Mouse (Mus musculus) intestine, embryonic 15.5 days (tissue): ENCODE measurements around the gene Gfra1. TPM values are rescaled to one million over a fixed set of nuclear protein-coding genes. Genes with fewer than 3 reads are reported as not detected.

Experiments
- ATAC-seq: fragments of 200-750 bp; cut with Nextera tagmentation; 2 replicates; pipeline ENCODE4 v1.8.0; 2017; ENCODE audit warnings: moderate TSS enrichment, moderate library complexity
- H3K27ac ChIP-seq: fragments of 300-500 bp; sonication (generic); 2 replicates; pipeline ENCODE4 v1.5.1; 2015; ENCODE audit warnings: mild to moderate bottlenecking, inconsistent platforms
- H3K27me3 ChIP-seq: fragments of 300-500 bp; sonication (generic); replicated peaks from 2 replicates; pipeline ENCODE4 v1.6.1; 2015; ENCODE audit warnings: inconsistent platforms
- H3K36me3 ChIP-seq: fragments of 300-500 bp; sonication (generic); 2 replicates; pipeline ENCODE4 v1.6.1; 2015; ENCODE audit warnings: inconsistent platforms
- H3K4me1 ChIP-seq: fragments of 300-500 bp; sonication (generic); replicated peaks from 2 replicates; pipeline ENCODE4 v1.6.1; 2015; ENCODE audit warnings: inconsistent platforms
- H3K4me2 ChIP-seq: fragments of 300-500 bp; sonication (generic); replicated peaks from 2 replicates; pipeline ENCODE4 v1.6.1; 2015; ENCODE audit warnings: mild to moderate bottlenecking, inconsistent platforms
- H3K4me3 ChIP-seq: fragments of 300-500 bp; sonication (generic); replicated peaks from 2 replicates; pipeline ENCODE4 v1.5.1; 2015; ENCODE audit warnings: inconsistent platforms
- H3K9ac ChIP-seq: fragments of 300-500 bp; sonication (generic); 2 replicates; pipeline ENCODE4 v1.6.1; 2015; ENCODE audit warnings: inconsistent platforms
- H3K9me3 ChIP-seq: fragments of 300-500 bp; sonication (generic); 2 replicates; pipeline ENCODE4 v1.6.1; 2016; ENCODE audit warnings: inconsistent platforms
- WGBS: fragments of 180-500 bp; shearing (Covaris S2); methylation state at CpG from one replicate; pipeline ENCODE4 v1.1.7; 2015; 5-methylcytosine and 5-hydroxymethylcytosine counted together
- polyA plus RNA-seq: library from polyadenylated mRNA; unstranded; fragments of >200 nt; fragmentation: Nextera tagmentation; extraction: Ambion mirVana; gene quantifications from 2 replicates; pipeline ENCODE4 v1.2.1, GENCODE M21; 2015

The Gfra1 gene
- polyA plus RNA-seq, 1 experiment from 2014 or later = 22.3 TPM

DNA sequence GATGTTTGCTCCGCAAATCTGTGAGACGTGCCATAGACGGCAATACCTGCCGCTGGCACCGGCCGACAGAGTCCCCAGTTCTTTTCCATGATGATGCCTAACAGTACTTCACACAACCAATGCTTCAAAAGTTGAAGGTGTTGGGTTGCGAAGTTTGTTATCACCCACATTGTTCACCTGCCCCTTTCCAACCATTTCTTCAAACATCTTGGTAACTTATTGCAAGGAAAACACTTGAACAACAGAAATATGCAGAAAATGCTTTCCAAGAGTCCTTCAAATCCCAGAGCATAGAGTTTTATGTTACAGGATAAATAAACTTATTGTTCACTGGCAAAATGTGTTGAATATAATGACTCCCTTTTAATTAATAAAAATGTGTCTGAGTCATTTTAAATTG, 73.2 kb downstream of the Gfra1 start:
- Histone ChIP-seq H3K27ac (no peak overlapping the region), H3K4me2 (no peak overlapping the region), H3K4me1 (0 out of 2 replicates have a peak, but pooled peaks cover 3% of the 10 kb centered on the region), H3K4me3 (no peak overlapping the region), H3K9me3 (no peaks in the 10 kb centered on the region), H3K36me3 (no peaks in the 10 kb centered on the region), H3K27me3 (no peaks in the 10 kb centered on the region), H3K9ac (no peak overlapping the region)
- WGBS = 95% methylated on average over 7 of the region's 7 CpGs
- ATAC-seq = no peak

DNA sequence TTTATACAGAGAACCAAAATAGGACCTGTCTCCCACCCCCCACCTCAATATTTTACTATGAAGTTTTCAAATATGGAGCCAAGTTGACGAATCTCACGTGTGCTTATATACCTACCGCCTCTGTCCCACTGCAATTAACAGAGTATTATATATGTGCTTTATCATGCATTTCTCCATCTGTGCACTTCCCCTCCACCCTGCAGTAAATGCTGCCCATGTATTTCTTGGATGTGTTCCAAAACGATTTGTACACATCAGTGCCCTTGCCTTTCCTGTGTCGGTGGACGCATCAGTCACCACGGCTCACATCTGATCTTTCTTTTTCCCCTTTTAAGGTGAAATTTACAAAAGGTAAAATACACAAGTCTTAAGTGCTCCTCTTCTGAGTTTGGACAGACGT, 77.7 kb downstream of the Gfra1 start:
- no peaks in the 10 kb centered on the region for H3K9me3 ChIP-seq
- no peak overlapping the region for H3K4me3 ChIP-seq
- H3K4me2 ChIP-seq = no peak overlapping the region
- H3K9ac ChIP-seq = no peak overlapping the region
- H3K4me1 ChIP-seq = 0 out of 2 replicates have a peak, but pooled peaks cover 10% of the 10 kb centered on the region
- WGBS = 43% methylated on average over 8 of the region's 8 CpGs
- ATAC-seq = peak; percentile 66; the same call in 1 of the 2 replicates
- H3K27ac ChIP-seq = no peak overlapping the region
- no peaks in the 10 kb centered on the region for H3K36me3 ChIP-seq
- H3K27me3 ChIP-seq = no peaks in the 10 kb centered on the region

DNA sequence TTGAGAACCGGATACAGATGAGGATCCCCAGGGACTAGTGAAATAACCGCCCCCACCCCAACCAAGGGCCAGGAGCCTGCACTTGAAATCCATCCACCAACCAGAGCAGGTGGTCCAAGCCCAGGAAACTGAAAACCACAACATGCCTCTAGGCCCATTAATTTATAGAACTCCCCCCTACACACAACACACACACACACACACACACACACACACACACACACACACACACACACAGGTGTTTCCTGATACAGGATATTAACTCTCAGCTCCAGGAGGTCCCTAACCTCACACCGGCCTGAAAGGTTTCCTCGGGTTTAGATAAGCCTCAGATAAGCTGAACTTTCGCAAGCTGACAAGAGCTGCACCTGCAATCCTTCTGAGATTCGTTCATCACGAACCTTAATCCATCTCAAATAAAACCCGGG, 79.0 kb downstream of the Gfra1 start:
- no peak overlapping the region for H3K4me2 ChIP-seq
- H3K4me1 ChIP-seq = 0 out of 2 replicates have a peak, but pooled peaks cover 10% of the 10 kb centered on the region
- no peak for ATAC-seq
- H3K27me3 ChIP-seq = no peaks in the 10 kb centered on the region
- no peak overlapping the region for H3K4me3 ChIP-seq
- no peaks in the 10 kb centered on the region for H3K9me3 ChIP-seq
- H3K27ac ChIP-seq = no peak overlapping the region
- WGBS = 47% methylated on average over 8 of the region's 8 CpGs
- H3K9ac ChIP-seq = no peak overlapping the region
- no peaks in the 10 kb centered on the region for H3K36me3 ChIP-seq

DNA sequence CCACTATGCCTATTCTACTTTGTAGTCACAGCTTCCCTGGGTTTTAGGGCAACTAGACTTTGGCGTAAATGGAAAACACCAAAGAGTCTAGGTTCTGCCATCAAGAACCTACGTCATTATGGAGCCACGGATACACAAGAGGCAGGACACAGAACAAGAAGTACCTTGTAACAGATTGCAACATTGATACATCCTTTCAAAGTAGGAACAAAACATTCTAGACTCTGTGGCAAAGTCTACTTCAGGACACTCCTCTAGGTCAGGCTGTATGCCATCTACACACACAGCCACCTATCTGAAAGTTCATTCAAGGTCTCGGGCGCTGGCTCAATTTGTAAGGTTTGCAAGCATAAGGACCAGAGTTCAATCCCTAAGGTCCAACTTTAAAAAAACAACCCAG, 81.1 kb downstream of the Gfra1 start:
- 95% methylated on average over 5 of the region's 5 CpGs for WGBS
- H3K27me3 ChIP-seq = no peaks in the 10 kb centered on the region
- ATAC-seq = no peak
- H3K9ac ChIP-seq = no peak overlapping the region
- H3K4me3 ChIP-seq = no peak overlapping the region
- H3K4me1 ChIP-seq = 0 out of 2 replicates have a peak, but pooled peaks cover 10% of the 10 kb centered on the region
- H3K4me2 ChIP-seq = no peak overlapping the region
- H3K36me3 ChIP-seq = no peaks in the 10 kb centered on the region
- no peaks in the 10 kb centered on the region for H3K9me3 ChIP-seq
- H3K27ac ChIP-seq = no peak overlapping the region

DNA sequence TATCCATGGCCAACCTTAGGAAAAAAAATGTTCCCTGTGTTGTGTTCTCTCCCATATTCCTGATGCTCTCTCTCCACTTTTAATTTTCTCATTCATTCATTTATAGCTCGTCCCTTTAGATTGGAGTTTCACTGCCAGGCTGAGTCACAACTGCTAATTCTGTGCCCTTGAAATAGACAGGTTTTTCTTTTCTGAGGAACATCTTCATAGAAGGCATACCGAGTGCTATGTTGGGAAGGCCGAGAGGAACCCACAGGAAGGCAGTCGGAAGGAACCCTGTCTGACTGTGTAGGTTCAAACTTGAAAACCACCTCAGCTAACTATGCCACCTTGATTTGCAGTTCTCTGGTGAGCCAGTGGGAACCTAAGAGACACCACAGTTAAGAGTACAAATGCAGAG, 81.6 kb downstream of the Gfra1 start:
- H3K4me3 ChIP-seq = no peak overlapping the region
- H3K4me2 ChIP-seq = no peak overlapping the region
- no peak overlapping the region for H3K9ac ChIP-seq
- H3K4me1 ChIP-seq = peaks cover 12% of the 10 kb centered on the region; the same call in 1 of the 2 replicates
- 94% methylated on average over 4 of the region's 4 CpGs for WGBS
- no peaks in the 10 kb centered on the region for H3K27me3 ChIP-seq
- H3K36me3 ChIP-seq = no peaks in the 10 kb centered on the region
- no peak overlapping the region for H3K27ac ChIP-seq
- H3K9me3 ChIP-seq = no peaks in the 10 kb centered on the region
- no peak for ATAC-seq

DNA sequence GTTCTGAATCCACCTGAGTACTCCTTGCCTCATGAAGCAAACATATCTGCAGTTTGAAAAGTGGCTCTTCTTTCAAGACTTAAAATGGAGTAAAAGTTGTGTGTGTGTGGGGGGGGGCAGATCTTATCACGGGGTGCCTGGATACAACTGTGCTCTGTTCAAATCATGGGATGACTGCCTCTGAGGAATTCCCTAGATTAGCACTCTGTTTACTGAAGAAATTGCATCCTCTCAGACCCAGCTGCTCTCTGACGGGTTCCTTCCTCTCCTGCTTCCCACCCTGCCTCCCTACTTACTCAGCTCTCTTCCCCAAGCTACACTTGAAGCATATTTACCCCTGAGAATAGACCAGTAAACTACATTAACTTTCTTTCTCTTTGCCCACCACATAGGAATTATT, 87.2 kb downstream of the Gfra1 start:
- ATAC-seq = no peak
- WGBS = 32% methylated on average over 2 of the region's 2 CpGs
- no peak overlapping the region for H3K27ac ChIP-seq

DNA sequence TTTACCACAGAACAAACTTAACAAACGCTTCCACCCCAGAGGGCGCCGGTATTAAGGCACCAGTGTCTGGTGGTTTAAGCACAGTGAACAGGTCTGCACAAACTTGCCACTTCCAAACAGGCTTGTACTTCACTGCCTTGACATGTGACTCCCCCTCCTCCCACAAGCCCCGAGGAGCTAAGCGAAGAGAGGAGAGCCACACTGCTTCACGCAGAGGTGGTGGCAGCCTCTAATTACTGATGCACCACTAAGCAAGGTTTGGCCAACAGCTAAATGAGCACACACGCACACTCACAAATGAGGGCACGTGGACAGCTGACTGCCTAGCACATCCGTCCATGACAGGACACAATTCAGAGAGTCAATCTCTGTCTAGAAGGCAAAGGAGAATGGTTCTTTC, 91.0 kb downstream of the Gfra1 start:
- no peaks in the 10 kb centered on the region for H3K27me3 ChIP-seq
- WGBS = 77% methylated on average over 9 of the region's 9 CpGs
- H3K9ac ChIP-seq = no peak overlapping the region
- no peak overlapping the region for H3K4me2 ChIP-seq
- H3K27ac ChIP-seq = no peak overlapping the region
- peaks cover 4% of the 10 kb centered on the region; the same call in 1 of the 2 replicates for H3K4me1 ChIP-seq
- no peaks in the 10 kb centered on the region for H3K36me3 ChIP-seq
- H3K4me3 ChIP-seq = no peak overlapping the region
- no peak for ATAC-seq
- no peaks in the 10 kb centered on the region for H3K9me3 ChIP-seq

More for the DNA sequence above, 87.2 kb downstream of the Gfra1 start:
- Histone ChIP-seq H3K4me3 (no peak overlapping the region), H3K9me3 (no peaks in the 10 kb centered on the region), H3K9ac (no peak overlapping the region), H3K36me3 (no peaks in the 10 kb centered on the region), H3K4me1 (peaks cover 4% of the 10 kb centered on the region; the same call in 1 of the 2 replicates), H3K4me2 (no peak overlapping the region), H3K27me3 (no peaks in the 10 kb centered on the region)

DNA sequence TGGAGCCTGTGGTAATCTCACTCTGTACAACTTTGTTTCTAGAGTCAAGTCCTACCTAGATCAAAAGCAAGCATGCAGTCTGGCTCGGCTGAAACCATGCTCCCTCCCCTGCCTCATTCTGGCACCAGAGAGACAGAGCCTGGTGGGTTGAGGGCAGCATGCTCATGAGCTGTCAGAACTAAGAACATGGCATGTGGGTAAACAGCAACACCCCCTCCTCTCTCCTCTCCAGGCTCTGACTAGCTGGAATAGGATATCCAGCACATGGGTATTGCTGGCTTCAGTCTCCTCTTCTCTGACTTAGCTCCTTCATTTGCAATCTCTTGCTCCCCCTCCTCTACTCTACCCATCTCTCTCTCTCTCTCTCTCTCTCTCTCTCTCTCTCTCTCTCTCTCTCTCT, 94.7 kb downstream of the Gfra1 start:
- H3K9ac ChIP-seq = no peak overlapping the region
- H3K27ac ChIP-seq = no peak overlapping the region
- H3K4me2 ChIP-seq = no peak overlapping the region
- H3K27me3 ChIP-seq = no peaks in the 10 kb centered on the region
- H3K9me3 ChIP-seq = no peaks in the 10 kb centered on the region
- ATAC-seq = no peak
- WGBS = 67% methylated on average over 1 of the region's 1 CpGs
- no peak overlapping the region for H3K4me3 ChIP-seq
- H3K4me1 ChIP-seq = no peaks in the 10 kb centered on the region
- H3K36me3 ChIP-seq = no peaks in the 10 kb centered on the region

DNA sequence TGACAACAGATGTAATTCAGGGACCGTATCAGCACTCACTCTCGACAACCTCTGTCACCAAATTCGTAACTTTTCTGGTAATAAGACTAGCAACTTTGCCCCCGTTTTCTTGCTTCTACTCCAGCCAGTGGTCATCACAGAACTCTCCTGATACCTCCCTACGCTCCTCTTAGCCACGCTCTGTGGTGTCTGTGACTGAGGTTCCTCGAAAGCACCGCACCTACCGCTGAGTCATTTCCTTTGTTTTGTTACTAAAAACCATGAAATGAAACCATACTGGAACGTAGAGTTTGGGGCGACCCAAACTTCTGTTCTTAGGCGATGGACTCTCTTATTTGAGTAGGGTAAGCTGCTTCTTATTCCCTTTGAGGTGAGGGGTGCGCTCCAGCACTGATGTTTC, 97.6 kb downstream of the Gfra1 start:
- WGBS = 89% methylated on average over 13 of the region's 13 CpGs
- Histone ChIP-seq H3K9me3 (no peaks in the 10 kb centered on the region), H3K4me3 (no peak overlapping the region), H3K9ac (no peak overlapping the region), H3K4me2 (no peak overlapping the region), H3K36me3 (no peaks in the 10 kb centered on the region), H3K27me3 (no peaks in the 10 kb centered on the region), H3K4me1 (no peaks in the 10 kb centered on the region), H3K27ac (no peak overlapping the region)
- ATAC-seq = no peak

DNA sequence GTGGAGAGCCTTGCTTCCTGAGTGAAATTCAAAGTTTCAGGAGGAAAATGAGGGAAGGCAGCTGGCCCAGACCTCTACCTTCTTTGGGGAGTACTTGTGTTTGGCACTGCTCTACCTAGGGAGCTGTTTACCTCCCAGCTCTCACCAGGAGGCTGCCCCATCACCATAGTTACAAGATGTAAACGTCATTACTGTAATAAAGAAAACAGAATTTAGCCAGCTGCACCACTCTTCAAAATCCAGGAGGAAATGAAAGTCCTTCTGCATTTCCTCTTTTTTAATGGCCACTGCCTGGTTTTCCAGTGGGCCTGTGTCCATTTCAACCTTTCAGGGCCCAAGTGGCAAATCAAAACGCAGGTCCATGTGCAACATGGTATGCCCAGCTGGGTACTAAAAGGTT, 101.8 kb downstream of the Gfra1 start:
- H3K9ac ChIP-seq = no peak overlapping the region
- no peak overlapping the region for H3K4me3 ChIP-seq
- 37% methylated on average over 2 of the region's 2 CpGs for WGBS
- no peak for ATAC-seq
- H3K27me3 ChIP-seq = no peaks in the 10 kb centered on the region
- H3K9me3 ChIP-seq = no peaks in the 10 kb centered on the region
- H3K4me2 ChIP-seq = no peak overlapping the region
- H3K4me1 ChIP-seq = 0 out of 2 replicates have a peak, but pooled peaks cover 2% of the 10 kb centered on the region
- no peaks in the 10 kb centered on the region for H3K36me3 ChIP-seq
- no peak overlapping the region for H3K27ac ChIP-seq

DNA sequence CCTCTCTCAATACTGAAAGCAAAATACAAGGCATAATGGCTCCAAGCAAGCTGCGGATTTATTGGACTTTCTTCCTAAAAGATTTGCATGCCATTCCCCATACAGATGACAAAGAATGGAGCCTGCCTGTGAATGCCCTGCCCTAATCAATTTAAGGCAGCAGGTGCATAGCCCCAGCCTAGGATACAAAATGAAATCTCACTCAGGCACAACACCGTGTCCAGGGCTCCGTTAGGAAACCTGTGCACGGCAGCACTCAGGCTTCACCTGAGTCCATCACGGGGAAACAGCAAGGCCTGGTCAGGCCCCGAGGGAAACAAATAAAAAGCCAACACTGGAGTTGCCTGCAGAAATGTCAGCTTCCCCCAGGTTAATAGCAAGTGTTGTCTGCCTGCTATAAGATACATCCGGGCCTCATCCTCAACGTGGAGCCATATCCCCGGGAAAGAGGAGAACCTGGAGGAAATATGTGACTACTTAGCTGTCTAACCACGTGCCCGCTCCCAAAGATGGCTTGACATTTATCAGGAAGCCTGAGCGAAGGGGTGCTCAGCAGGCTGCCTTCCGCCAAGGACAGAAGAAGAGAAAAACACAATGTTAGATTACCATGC, 102.3 kb downstream of the Gfra1 start:
- H3K27ac ChIP-seq = no peak overlapping the region
- no peaks in the 10 kb centered on the region for H3K36me3 ChIP-seq
- no peaks in the 10 kb centered on the region for H3K27me3 ChIP-seq
- 0 out of 2 replicates have a peak, but pooled peaks cover 2% of the 10 kb centered on the region for H3K4me1 ChIP-seq
- H3K4me3 ChIP-seq = no peak overlapping the region
- H3K4me2 ChIP-seq = no peak overlapping the region
- ATAC-seq = no peak
- H3K9ac ChIP-seq = no peak overlapping the region
- no peaks in the 10 kb centered on the region for H3K9me3 ChIP-seq
- 73% methylated on average over 13 of the region's 13 CpGs for WGBS

DNA sequence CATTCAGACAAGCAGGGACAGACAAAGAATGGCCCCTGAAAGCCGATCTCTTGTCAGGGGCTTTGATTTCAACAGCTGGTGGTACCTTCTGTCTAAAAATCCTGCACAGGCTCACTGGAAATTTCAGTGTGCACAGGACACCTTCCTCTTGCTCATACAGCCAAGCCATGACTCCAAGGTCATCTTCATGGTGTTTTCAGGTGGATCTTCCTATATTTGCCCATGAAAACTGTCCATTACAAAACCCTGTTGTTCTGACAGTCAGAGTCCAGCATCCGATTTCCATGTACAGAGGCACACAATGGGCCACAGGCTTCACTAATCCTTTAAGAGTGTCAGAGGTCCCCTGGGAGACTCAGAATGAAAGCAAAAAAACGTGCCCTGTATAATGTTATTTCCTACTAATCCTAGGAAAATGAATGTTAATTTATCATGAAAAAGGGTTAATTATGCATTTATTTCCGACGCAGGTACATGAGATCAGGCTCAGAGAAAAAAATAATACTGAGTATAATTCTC, 105.8 kb downstream of the Gfra1 start:
- no peaks in the 10 kb centered on the region for H3K9me3 ChIP-seq

DNA sequence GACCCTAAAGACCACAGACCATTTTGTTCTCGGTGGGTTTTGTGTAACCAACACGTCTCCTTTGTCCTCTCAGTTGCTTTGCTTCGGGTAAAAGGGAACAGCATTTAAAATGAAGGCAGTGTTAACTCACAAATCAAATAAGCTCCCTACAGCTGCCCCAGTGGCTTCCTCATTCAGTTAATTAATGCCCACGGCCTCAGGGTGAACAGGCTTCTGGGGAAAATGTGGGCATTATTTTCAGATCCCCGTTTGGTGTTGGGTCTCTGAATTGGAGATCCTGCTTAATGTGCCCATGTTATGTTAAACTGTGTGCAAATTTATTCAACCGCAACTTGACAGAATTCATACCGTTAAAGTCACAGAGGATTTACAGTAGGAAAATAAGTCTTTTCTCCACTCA, 110.6 kb downstream of the Gfra1 start:
- no peak for ATAC-seq
- no peak overlapping the region for H3K4me2 ChIP-seq
- H3K4me1 ChIP-seq = no peaks in the 10 kb centered on the region
- H3K27me3 ChIP-seq = no peaks in the 10 kb centered on the region
- H3K36me3 ChIP-seq = no peaks in the 10 kb centered on the region
- H3K9me3 ChIP-seq = no peaks in the 10 kb centered on the region
- WGBS = 72% methylated on average over 7 of the region's 7 CpGs
- no peak overlapping the region for H3K4me3 ChIP-seq
- no peak overlapping the region for H3K27ac ChIP-seq
- no peak overlapping the region for H3K9ac ChIP-seq

More for the DNA sequence above, 105.8 kb downstream of the Gfra1 start:
- Histone ChIP-seq H3K27ac (no peak overlapping the region), H3K4me2 (no peak overlapping the region), H3K9ac (no peak overlapping the region), H3K36me3 (no peaks in the 10 kb centered on the region), H3K4me1 (0 out of 2 replicates have a peak, but pooled peaks cover 2% of the 10 kb centered on the region), H3K27me3 (no peaks in the 10 kb centered on the region), H3K4me3 (no peak overlapping the region)
- 68% methylated on average over 5 of the region's 5 CpGs for WGBS
- ATAC-seq = no peak
